Mouse (Mus musculus): ENCODE measurements around the gene Dennd5b. TPM values are rescaled to one million over a fixed set of nuclear protein-coding genes. Genes with fewer than 3 reads are reported as not detected.
"Not testable (repeated sequence)": the region's sequence is repeated elsewhere in the genome, so short reads cannot be mapped to it uniquely, and the experiment has no call there.

The Dennd5b gene
- polyA plus RNA-seq, 1 experiment = 3.4 TPM

GRCm38 (mm10) chr6:148961285-148961684 is 140.2 kb downstream of the Dennd5b start:
- 23% methylated on average over 1 of the region's 1 CpGs for WGBS
- DNase-seq (ENCODE audit: low read depth, low spot score) = no peak

DNA sequence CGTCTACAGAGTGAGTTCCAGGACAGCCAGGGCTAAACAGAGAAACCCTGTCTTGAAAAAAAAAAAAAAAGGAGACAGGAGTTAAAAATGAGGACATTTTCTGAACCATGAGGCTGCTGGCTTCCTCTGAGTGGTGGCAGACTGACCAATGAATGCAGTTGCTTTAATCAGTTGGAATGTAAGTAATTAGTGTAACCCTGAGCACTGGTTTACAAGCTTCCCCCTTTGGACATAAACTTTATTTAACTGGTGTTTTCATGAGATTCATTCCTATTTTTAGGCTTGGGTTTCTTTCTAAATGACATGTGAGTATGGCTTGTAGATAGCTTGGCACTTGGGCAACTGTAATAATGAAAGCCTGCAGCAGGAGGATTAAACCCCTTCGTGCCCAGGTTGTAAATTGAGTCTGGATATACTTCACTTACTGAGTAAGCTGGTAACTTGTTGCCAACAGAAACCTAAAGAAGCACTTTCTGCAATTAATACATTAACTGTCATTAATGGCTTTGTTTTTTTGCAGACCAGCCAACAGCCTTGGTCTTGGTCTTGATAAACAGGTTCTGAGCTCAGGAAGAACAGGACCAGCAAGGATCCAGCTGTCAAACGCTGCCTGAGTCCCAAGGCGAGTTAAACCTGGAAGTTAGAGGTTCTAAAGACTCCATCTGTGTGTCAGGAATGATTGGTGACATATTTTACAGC is 141.8 kb downstream of the Dennd5b start:
- WGBS = 47% methylated on average over 4 of the region's 4 CpGs
- DNase-seq (ENCODE audit: low read depth, low spot score) = no peak

DNA sequence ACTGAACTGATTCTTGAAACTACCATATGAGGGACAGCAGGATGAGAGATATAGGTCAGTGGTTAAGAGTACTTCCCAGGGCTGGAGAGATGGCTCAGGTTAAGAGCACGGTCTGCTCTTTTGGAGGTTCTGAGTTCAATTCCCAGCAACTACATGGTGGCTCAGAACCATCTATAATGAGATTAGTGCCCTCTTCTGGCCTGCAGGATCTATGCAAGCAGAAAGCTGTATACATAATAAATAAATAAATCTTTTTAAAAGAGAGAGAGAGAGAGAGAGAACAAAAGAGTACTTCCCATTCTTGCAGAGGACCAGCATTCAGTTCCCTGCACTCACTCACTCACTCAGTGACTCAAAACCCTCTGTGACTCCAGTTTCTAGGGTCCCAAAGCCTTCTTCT is 142.8 kb downstream of the Dennd5b start:
- WGBS = 88% methylated on average over 1 of the region's 1 CpGs

GRCm38 (mm10) chr6:148957046-148957445 is 144.4 kb downstream of the Dennd5b start:
- no peak for DNase-seq (ENCODE audit: low read depth, low spot score)
- 92% methylated on average over 3 of the region's 3 CpGs for WGBS

More for the DNA sequence above, 142.8 kb downstream of the Dennd5b start:
- no peak for DNase-seq (ENCODE audit: low read depth, low spot score)

- DNase-seq (ENCODE audit: low read depth, low spot score) = no peak
Measured at GRCm38 (mm10) chr6:148955641-148956420, 145.6 kb downstream of the Dennd5b start.

DNA sequence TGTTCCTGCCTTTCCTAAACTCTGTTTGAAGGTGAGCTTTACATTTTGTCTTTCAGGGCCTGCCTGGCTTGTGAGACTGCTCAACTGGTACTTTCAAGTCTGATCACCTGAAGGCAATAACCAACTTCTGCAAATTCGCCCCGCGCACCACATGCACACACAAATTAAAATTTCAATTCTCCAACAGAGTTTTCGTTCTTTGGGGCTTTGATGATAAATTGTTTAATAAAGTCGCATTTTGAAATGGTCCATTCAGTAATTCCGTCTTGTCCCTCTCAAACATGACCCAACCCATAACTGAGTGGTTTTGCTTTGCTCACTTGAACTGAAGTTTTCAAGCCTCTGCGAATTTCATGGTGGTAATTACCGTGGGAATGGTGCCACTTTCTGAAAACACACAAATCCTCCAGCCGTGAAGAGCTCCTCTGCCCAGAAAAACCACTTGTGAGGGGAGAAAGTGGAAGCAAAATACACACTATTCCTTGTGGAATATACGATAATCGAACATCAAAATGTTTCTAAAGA is 154.5 kb downstream of the Dennd5b start:
- no peak for DNase-seq (ENCODE audit: low read depth, low spot score)
- WGBS = 10% methylated on average over 11 of the region's 11 CpGs

- WGBS = 1% methylated on average over 47 of the region's 47 CpGs
- peak; percentile 97 for DNase-seq (ENCODE audit: low read depth, low spot score)
Measured at GRCm38 (mm10) chr6:148946409-148946742, 155.1 kb downstream of the Dennd5b start, which contains the start of gene Sinhcaf. Sinhcaf (minus strand) TSS chr6:148946467.

GRCm38 (mm10) chr6:148945509-148946408 is 155.7 kb downstream of the Dennd5b start:
- DNase-seq (ENCODE audit: low read depth, low spot score) = no peak

DNA sequence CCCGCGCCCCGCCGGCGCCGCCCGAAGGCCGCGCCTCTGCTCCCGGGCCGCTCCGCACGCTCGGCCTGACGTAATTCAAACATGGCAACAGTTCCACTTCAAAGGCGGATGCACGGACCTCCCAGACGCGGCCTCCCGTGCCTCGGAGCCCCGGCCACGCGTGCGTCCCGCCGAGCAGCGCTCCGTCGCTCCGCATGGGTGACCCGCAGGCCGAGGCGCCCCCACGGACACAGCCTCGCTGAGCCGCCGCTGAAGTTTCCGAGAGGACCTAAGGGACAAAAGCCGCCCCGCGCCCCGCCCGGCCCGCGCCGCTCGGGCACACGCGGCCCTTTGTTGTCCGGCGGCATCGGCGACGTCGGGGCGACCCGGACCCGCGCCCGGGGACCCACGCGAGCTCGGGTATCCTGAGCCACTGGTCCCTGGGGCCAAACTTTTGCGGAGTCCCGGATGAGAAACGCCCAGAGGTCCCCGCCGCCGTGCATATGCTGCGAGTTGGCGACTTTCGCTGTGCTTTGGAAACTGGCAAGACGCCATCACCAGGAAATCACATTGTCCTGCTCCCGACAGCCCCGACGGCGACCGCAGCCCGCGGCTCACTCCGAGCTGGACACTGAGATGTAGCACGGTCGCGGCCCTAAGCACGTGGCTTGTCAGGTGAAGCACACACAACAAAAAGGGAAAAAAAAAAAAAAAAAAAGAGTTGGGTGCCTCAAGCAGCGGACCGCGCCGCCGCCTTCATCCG is 156.5 kb downstream of the Dennd5b start:
- WGBS = under 1% methylated on average over 92 of the region's 92 CpGs
- DNase-seq (ENCODE audit: low read depth, low spot score) = no peak

More at GRCm38 (mm10) chr6:148945509-148946408, 155.7 kb downstream of the Dennd5b start:
- WGBS = 1% methylated on average over 75 of the region's 75 CpGs

GRCm38 (mm10) chr6:148944344-148944766 is 157.1 kb downstream of the Dennd5b start:
- no peak for DNase-seq (ENCODE audit: low read depth, low spot score)
- WGBS = 2% methylated on average over 30 of the region's 30 CpGs

GRCm38 (mm10) chr6:148943695-148944094 is 157.8 kb downstream of the Dennd5b start:
- DNase-seq (ENCODE audit: low read depth, low spot score) = no peak
- WGBS = 35% methylated on average over 3 of the region's 3 CpGs

GRCm38 (mm10) chr6:148942406-148942805 is 159.1 kb downstream of the Dennd5b start:
- no peak for DNase-seq (ENCODE audit: low read depth, low spot score)
- WGBS = 45% methylated on average over 4 of the region's 4 CpGs

GRCm38 (mm10) chr6:148941880-148942279 is 159.6 kb downstream of the Dennd5b start:
- DNase-seq (ENCODE audit: low read depth, low spot score) = no peak
- WGBS = 65% methylated on average over 5 of the region's 5 CpGs

GRCm38 (mm10) chr6:148940383-148940782 is 161.1 kb downstream of the Dennd5b start:
- DNase-seq (ENCODE audit: low read depth, low spot score) = not testable (repeated sequence)
- 44% methylated on average over 3 of the region's 3 CpGs for WGBS

Other genes starting within 250 kb of the Dennd5b start
- 1.9 and 3.3 TPM in 2 replicates for gene Caprin2, start 205.4 kb downstream of the Dennd5b start, polyA plus RNA-seq (2012; rRNA removed)
- gene Sinhcaf, start 155.2 kb downstream of the Dennd5b start, polyA plus RNA-seq (2012; rRNA removed) = 5.5 and 5.7 TPM in 2 replicates
- gene Gm10203, start 28.5 kb upstream of the Dennd5b start, polyA plus RNA-seq (2012; rRNA removed) = not detected in 2 replicates
- 13.5 and 15.9 TPM in 2 replicates for gene Etfbkmt, start 38.2 kb upstream of the Dennd5b start, polyA plus RNA-seq (2012; rRNA removed)
- gene Amn1, start 87.0 kb upstream of the Dennd5b start, polyA plus RNA-seq (2012; rRNA removed) = 5.7 and 8.1 TPM in 2 replicates
- gene Resf1, start 207.7 kb upstream of the Dennd5b start, polyA plus RNA-seq (2012; rRNA removed) = 4.0 and 11.2 TPM in 2 replicates